9 mouse cellular contexts compared by ENCODE assay signal in genomic region chr4:155812665-155813181, GRCm38 (mm10). TPM values are rescaled to one million over a fixed set of nuclear protein-coding genes. Genes with fewer than 3 reads are reported as not detected.
DNase-seq lines count a peak whose midpoint lies in the region; ATAC-seq and TF ChIP-seq lines count a peak whose summit lies in the region.
"Had no signal": no experiment of that assay in that cellular context is flagged by ENCODE, and none has a peak within 500 bp of the region (broad histone marks: within the 10 kb centered on the region; RNA-seq: fewer than 3 reads in every experiment).

No protein-coding gene starts in this region.

- peaks cover 28% of the 10 kb centered on the region for H3K36me3 ChIP-seq in ES-E14 (ENCODE audit: control insufficient read depth, insufficient read depth, low read length, poor library complexity, severe bottlenecking)
- peaks cover 73% of the 10 kb centered on the region for H3K36me3 ChIP-seq in embryonic facial prominence, embryonic 15.5 days
- peaks cover 24% of the 10 kb centered on the region for H3K36me3 ChIP-seq in lung, postnatal 0 days (ENCODE audit: insufficient read depth, low read length)
- H3K36me3 ChIP-seq in stomach, embryonic 14.5 days (ENCODE audit: control insufficient read depth, insufficient read depth, low read length): peaks cover 62% of the 10 kb centered on the region

- H3K9me3 ChIP-seq in ES-E14 (ENCODE audit: control insufficient read depth, insufficient read depth, low read depth, low read length): no peaks in the 10 kb centered on the region
- H3K9me3 ChIP-seq in embryonic facial prominence, embryonic 15.5 days (replicated peaks): no peaks in the 10 kb centered on the region
- H3K9me3 ChIP-seq in lung, postnatal 0 days (ENCODE audit: low read length): no peaks in the 10 kb centered on the region
- H3K9me3 ChIP-seq in stomach, embryonic 14.5 days (ENCODE audit: control insufficient read depth, low read depth, low read length): no peaks in the 10 kb centered on the region

- H3K4me3 ChIP-seq in ES-E14 (ENCODE audit: insufficient read depth in 1 of 2, low read depth in 1 of 2, low read length in 2 of 2, poor library complexity in 1 of 2, severe bottlenecking in 1 of 2): peak overlapping the region; percentile 96 to 97
- H3K4me3 ChIP-seq in embryonic facial prominence, embryonic 15.5 days (replicated peaks): peak overlapping the region; percentile 100
- H3K4me3 ChIP-seq in lung, postnatal 0 days (ENCODE audit: low read depth, low read length): peak overlapping the region; percentile 100
- peak overlapping the region; percentile 100 for H3K4me3 ChIP-seq in stomach, embryonic 14.5 days (ENCODE audit: low read depth, low read length)

- no peak for TF ChIP-seq CTCF in lung, postnatal 0 days (IDR thresholded peaks at IDR 0.05)

- TF ChIP-seq EP300 in lung, postnatal 0 days (IDR thresholded peaks at IDR 0.05): no peak

- intact Hi-C loops in gastrocnemius, postnatal 14 days (cut with DNase I; ENCODE audit: low total_unique reads): no loop called here
- intact Hi-C loops in gastrocnemius, postnatal 36 days (cut with DNase I): no loop called here

- no peaks in the 10 kb centered on the region for H3K27me3 ChIP-seq in embryonic facial prominence, embryonic 15.5 days
- H3K27me3 ChIP-seq in lung, postnatal 0 days (replicated peaks; ENCODE audit: insufficient read depth, low read length): no peaks in the 10 kb centered on the region
- H3K27me3 ChIP-seq in stomach, embryonic 14.5 days (ENCODE audit: control insufficient read depth, insufficient read depth, low read length): no peaks in the 10 kb centered on the region

- H3K4me2 ChIP-seq in embryonic facial prominence, embryonic 15.5 days (replicated peaks): peak overlapping the region; percentile 79
- H3K4me2 ChIP-seq in lung, postnatal 0 days (replicated peaks; ENCODE audit: low read depth, low read length): peak overlapping the region; percentile 82
- peak overlapping the region; percentile 91 for H3K4me2 ChIP-seq in stomach, embryonic 14.5 days (replicated peaks; ENCODE audit: low read depth, low read length)

- peak overlapping the region; percentile 99 for H3K9ac ChIP-seq in ES-E14 (ENCODE audit: insufficient read depth, low read depth, low read length, poor library complexity, severe bottlenecking)
- H3K9ac ChIP-seq in embryonic facial prominence, embryonic 15.5 days: peak overlapping the region; percentile 100
- peak overlapping the region; percentile 99 for H3K9ac ChIP-seq in lung, postnatal 0 days (replicated peaks; ENCODE audit: low read depth)
- peak overlapping the region; percentile 100 for H3K9ac ChIP-seq in stomach, embryonic 14.5 days (replicated peaks; ENCODE audit: low read depth, low read length)

- DNase-seq in gastrocnemius, postnatal 14 days: peak; percentile 33
- no peak for DNase-seq in gastrocnemius, postnatal 36 days
- peak; percentile 39 for DNase-seq in ES-E14 (ENCODE audit: low read depth, low spot score)
- peak; percentile 70 for DNase-seq in induced T-regulatory cell, adult 2 months (ENCODE audit: low read depth)
- DNase-seq in lung, postnatal 0 days (ENCODE audit: low spot score): peak; percentile 64
- DNase-seq in cerebellum, adult 9-10 months: no peak

- in situ Hi-C loops in ES-E14 (cut with MboI; ENCODE audit: low sequenced_read_pairs in 2 of 2, unreplicated experiment in 2 of 2): no loop called here

- under 1% methylated on average over 48 of the region's 49 CpGs for WGBS in embryonic facial prominence, embryonic 15.5 days
- under 1% methylated on average over 32 of the region's 49 CpGs for WGBS in lung, postnatal 0 days
- WGBS in stomach, embryonic 14.5 days: 2% methylated on average over 49 of the region's 49 CpGs

- peak overlapping the region; percentile 93 for H3K27ac ChIP-seq in ES-E14 (ENCODE audit: insufficient read depth, low read depth, low read length, poor library complexity, severe bottlenecking)
- H3K27ac ChIP-seq in embryonic facial prominence, embryonic 15.5 days (replicated peaks): peak overlapping the region; percentile 96
- peak overlapping the region; percentile 93 for H3K27ac ChIP-seq in lung, postnatal 0 days (ENCODE audit: low read length)
- H3K27ac ChIP-seq in stomach, embryonic 14.5 days (ENCODE audit: low read length): peak overlapping the region; percentile 93

- H3K4me1 ChIP-seq in ES-E14 (ENCODE audit: control insufficient read depth in 2 of 2, insufficient read depth in 2 of 2, low read length in 2 of 2, poor library complexity in 1 of 2): peaks cover 0 to 3% of the 10 kb centered on the region in 2 experiments; a peak in 2 of 4 replicates
- peaks cover 20% of the 10 kb centered on the region for H3K4me1 ChIP-seq in embryonic facial prominence, embryonic 15.5 days
- peaks cover 16% of the 10 kb centered on the region; the same call in 1 of the 2 replicates for H3K4me1 ChIP-seq in lung, postnatal 0 days (ENCODE audit: insufficient read depth, low read depth, low read length)
- 0 out of 2 replicates have a peak, but pooled peaks cover 16% of the 10 kb centered on the region for H3K4me1 ChIP-seq in stomach, embryonic 14.5 days (ENCODE audit: control insufficient read depth, insufficient read depth, low read length)

- peak; percentile 6; the same call in 1 of the 2 replicates for ATAC-seq in embryonic facial prominence, embryonic 15.5 days (ENCODE audit: insufficient number of reproducible peaks, low FRiP score, low TSS enrichment, low read depth)
- ATAC-seq in lung, postnatal 0 days: peak; percentile 32
- ATAC-seq in stomach, embryonic 14.5 days (ENCODE audit: insufficient number of reproducible peaks, insufficient read depth, low FRiP score, low read depth): peak; percentile 8; the same call in 1 of the 2 replicates

TF ChIP-seq in ES-E14, 5 proteins besides CTCF, POLR2A, EP300 and RAD21:
- TF ChIP-seq CHD2 (IDR thresholded peaks at IDR 0.05; ENCODE audit: low read depth, low read length) (peak; percentile 89), ZNF384 (IDR thresholded peaks at IDR 0.05; ENCODE audit: low read depth, low read length) (no peak)
TF ChIP-seq in ES-E14: peak in this region for 1.

RNA-seq across cellular contexts. Expression of gene Ccnl2, which starts 0.4 kb away (rescaled TPM):
- total RNA-seq in gastrocnemius, postnatal 14 days (2021): 10 to 100 TPM; 20.6 to 29.0 TPM
- total RNA-seq in gastrocnemius, postnatal 36 days (2021): 10 to 100 TPM; 19.7 to 23.7 TPM
- total RNA-seq in ES-E14 (2012; rRNA removed): 103 and 171 TPM in 2 replicates
- 198 and 206 TPM in 2 replicates for polyA plus RNA-seq in embryonic facial prominence, embryonic 15.5 days (2015; fragmentation: Nextera tagmentation; extraction: Ambion mirVana)
- 110 and 122 TPM in 2 replicates for polyA plus RNA-seq in lung, postnatal 0 days (2015; fragmentation: Nextera tagmentation; extraction: Ambion mirVana)
- 193 and 209 TPM in 2 replicates for polyA plus RNA-seq in stomach, embryonic 14.5 days (2014; fragmentation: Nextera tagmentation; extraction: Ambion mirVana)

RNA-seq across cellular contexts. Expression of gene Mrpl20, which starts 10.0 kb away (rescaled TPM):
- 10 to 100 TPM; 45.4 to 48.3 TPM for total RNA-seq in gastrocnemius, postnatal 14 days (2021)
- 10 to 100 TPM; 38.3 to 49.1 TPM for total RNA-seq in gastrocnemius, postnatal 36 days (2021)
- 114 and 157 TPM in 2 replicates for total RNA-seq in ES-E14 (2012; rRNA removed)
- 175 and 191 TPM in 2 replicates for polyA plus RNA-seq in embryonic facial prominence, embryonic 15.5 days (2015; fragmentation: Nextera tagmentation; extraction: Ambion mirVana)
- polyA plus RNA-seq in lung, postnatal 0 days (2015; fragmentation: Nextera tagmentation; extraction: Ambion mirVana): 164 and 186 TPM in 2 replicates
- 209 and 211 TPM in 2 replicates for polyA plus RNA-seq in stomach, embryonic 14.5 days (2014; fragmentation: Nextera tagmentation; extraction: Ambion mirVana)

RNA-seq across cellular contexts. Expression of gene Aurkaip1, which starts 18.3 kb away (rescaled TPM):
- total RNA-seq in gastrocnemius, postnatal 14 days (2021): 10 to 100 TPM; 78.8 to 80.8 TPM
- total RNA-seq in gastrocnemius, postnatal 36 days (2021): 10 to 100 TPM; 67.3 to 73.1 TPM
- 156 and 162 TPM in 2 replicates for total RNA-seq in ES-E14 (2012; rRNA removed)
- 142 TPM in 2 replicates for polyA plus RNA-seq in embryonic facial prominence, embryonic 15.5 days (2015; fragmentation: Nextera tagmentation; extraction: Ambion mirVana)
- polyA plus RNA-seq in lung, postnatal 0 days (2015; fragmentation: Nextera tagmentation; extraction: Ambion mirVana): 117 and 128 TPM in 2 replicates
- 125 and 132 TPM in 2 replicates for polyA plus RNA-seq in stomach, embryonic 14.5 days (2014; fragmentation: Nextera tagmentation; extraction: Ambion mirVana)

RNA-seq across cellular contexts. Expression of gene Ankrd65, which starts 22.5 kb away (rescaled TPM):
- total RNA-seq in gastrocnemius, postnatal 14 days (2021): not detected
- not detected for total RNA-seq in gastrocnemius, postnatal 36 days (2021)
- 0.49 and 0.74 TPM in 2 replicates for total RNA-seq in ES-E14 (2012; rRNA removed)
- polyA plus RNA-seq in embryonic facial prominence, embryonic 15.5 days (2015; fragmentation: Nextera tagmentation; extraction: Ambion mirVana): 0.29 and 0.71 TPM in 2 replicates
- 6.0 and 6.6 TPM in 2 replicates for polyA plus RNA-seq in lung, postnatal 0 days (2015; fragmentation: Nextera tagmentation; extraction: Ambion mirVana)
- polyA plus RNA-seq in stomach, embryonic 14.5 days (2014; fragmentation: Nextera tagmentation; extraction: Ambion mirVana): 0.38 and 0.46 TPM in 2 replicates
- total RNA-seq: neutrophil, adult 5-6 weeks had no signal

RNA-seq across cellular contexts. Expression of gene Mxra8, which starts 26.8 kb away (rescaled TPM):
- total RNA-seq in gastrocnemius, postnatal 14 days (2021): 10 to 100 TPM; 75.4 to 79.4 TPM
- total RNA-seq in gastrocnemius, postnatal 36 days (2021): 10 to 100 TPM; 29.9 to 32.7 TPM
- total RNA-seq in ES-E14 (2012; rRNA removed): 14.2 and 14.4 TPM in 2 replicates
- 137 and 141 TPM in 2 replicates for polyA plus RNA-seq in embryonic facial prominence, embryonic 15.5 days (2015; fragmentation: Nextera tagmentation; extraction: Ambion mirVana)
- 321 and 330 TPM in 2 replicates for polyA plus RNA-seq in lung, postnatal 0 days (2015; fragmentation: Nextera tagmentation; extraction: Ambion mirVana)
- polyA plus RNA-seq in stomach, embryonic 14.5 days (2014; fragmentation: Nextera tagmentation; extraction: Ambion mirVana): 91.5 and 96.7 TPM in 2 replicates

Comparison
In these comparisons a context has a peak if more than half of its experiments do, and no peak if none do; other contexts are left out.
1. DNase-seq: peak in gastrocnemius, postnatal 14 days (single experiment), ES-E14 (single experiment), induced T-regulatory cell, adult 2 months (single experiment) and lung, postnatal 0 days (single experiment); none in gastrocnemius, postnatal 36 days (0 of 2) and cerebellum, adult 9-10 months (single experiment).
2. Peak in every context shown above with its lines, with median percentiles within 50 percentile points of each other: H3K27ac ChIP-seq, H3K4me3 ChIP-seq, H3K9ac ChIP-seq, ATAC-seq and H3K4me2 ChIP-seq.